Mouse (Mus musculus) adrenal gland, postnatal 14 days (tissue): Measurements from ENCODE around the gene Ccl7. TPM values are rescaled to one million over a fixed set of nuclear protein-coding genes. Genes with fewer than 3 reads are reported as not detected.

Experiments
- DNase-seq: peaks from one replicate; pipeline ENCODE4 v3.0.0; 2021; ENCODE audit warnings: mixed read lengths
- long read RNA-seq, 2 experiments: library from polyadenylated mRNA; stranded (forward); transcript quantifications; one replicate each; pipeline ENCODE4 v2.0.0; 2021
- total RNA-seq: library from RNA; stranded (reverse); gene quantifications from 2 replicates; pipeline ENCODE4 v1.2.3, GENCODE M21; 2021

The Ccl7 gene
- total RNA-seq = not detected in 2 replicates
- long read RNA-seq, experiment 1 = 0 reads
- long read RNA-seq, experiment 2, partial matches to known transcripts = 0 of 1 reads
- long read RNA-seq, experiment 2, other reads (novel, unspliced or antisense) = 0 of 1 reads

GRCm38 (mm10) chr11:82045471-82045870 lies at the start of gene Ccl7:
Gene Ccl7 (plus strand): TSS chr11:82045712.
- peak; percentile 46 for DNase-seq

- peak; percentile 85 for DNase-seq
These were observed 49.2 kb upstream of the Ccl7 start for GRCm38 (mm10) chr11:81996172-81996841.

GRCm38 (mm10) chr11:81997085-81997484 lies 48.4 kb upstream of the Ccl7 start:
- DNase-seq = no peak

GRCm38 (mm10) chr11:81998646-81999045 lies 46.9 kb upstream of the Ccl7 start:
- no peak for DNase-seq

- no peak for DNase-seq
These were observed 46.0 kb upstream of the Ccl7 start for GRCm38 (mm10) chr11:81999469-81999868.

- no peak for DNase-seq
These were observed 44.9 kb upstream of the Ccl7 start for GRCm38 (mm10) chr11:82000581-82000980.

GRCm38 (mm10) chr11:82004810-82005209 lies 40.7 kb upstream of the Ccl7 start:
- no peak for DNase-seq

GRCm38 (mm10) chr11:82006796-82007423 lies 38.6 kb upstream of the Ccl7 start:
- peak; percentile 73 for DNase-seq

- DNase-seq = no peak
These were observed 35.4 kb upstream of the Ccl7 start for GRCm38 (mm10) chr11:82010115-82010514.

GRCm38 (mm10) chr11:82011411-82012193 lies 33.9 kb upstream of the Ccl7 start:
- no peak for DNase-seq

GRCm38 (mm10) chr11:82013756-82014155 lies 31.8 kb upstream of the Ccl7 start:
- DNase-seq = no peak

- no peak for DNase-seq
These were observed 30.4 kb upstream of the Ccl7 start for GRCm38 (mm10) chr11:82015066-82015465.

GRCm38 (mm10) chr11:82016181-82016780 lies 29.2 kb upstream of the Ccl7 start:
- DNase-seq = no peak

- DNase-seq = no peak
These were observed 26.1 kb upstream of the Ccl7 start for GRCm38 (mm10) chr11:82019389-82019788.

GRCm38 (mm10) chr11:82019793-82020192 lies 25.7 kb upstream of the Ccl7 start:
- no peak for DNase-seq

GRCm38 (mm10) chr11:82021406-82021805 lies 24.1 kb upstream of the Ccl7 start:
- no peak for DNase-seq

GRCm38 (mm10) chr11:82022504-82023056 lies 22.9 kb upstream of the Ccl7 start:
- no peak for DNase-seq

GRCm38 (mm10) chr11:82023769-82024168 lies 21.7 kb upstream of the Ccl7 start:
- peak; percentile 73 for DNase-seq

- DNase-seq = peak; percentile 49
These were observed 15.3 kb upstream of the Ccl7 start for GRCm38 (mm10) chr11:82030171-82030570.

- no peak for DNase-seq
These were observed 13.4 kb upstream of the Ccl7 start for GRCm38 (mm10) chr11:82032136-82032535.

GRCm38 (mm10) chr11:82032678-82033344 lies 12.7 kb upstream of the Ccl7 start:
- DNase-seq = peak; percentile 69

- DNase-seq = no peak
These were observed 11.1 kb upstream of the Ccl7 start for GRCm38 (mm10) chr11:82034446-82034845.
